Mouse (Mus musculus): ENCODE results near the gene Serp2.

DNA sequence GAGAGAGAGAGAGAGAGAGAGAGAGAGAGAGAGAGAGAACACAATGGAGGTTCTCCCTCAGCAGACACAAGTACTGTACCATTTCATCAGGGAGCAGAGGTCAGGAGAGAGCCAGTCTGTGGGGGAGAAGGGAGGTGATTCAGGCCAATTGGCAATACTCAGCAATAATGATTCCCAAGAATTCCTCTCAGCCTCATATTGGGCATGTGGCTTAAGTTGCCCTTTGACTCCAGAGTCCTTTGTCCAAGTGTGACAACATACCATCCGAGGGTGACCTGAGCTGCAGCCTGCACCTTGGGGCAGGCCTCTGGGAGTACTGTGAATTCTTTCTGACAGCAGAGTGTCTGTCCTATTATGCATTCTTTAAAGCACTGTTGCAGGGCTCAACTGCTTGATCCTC lies 10.6 kb upstream of the Serp2 start:
- TF ChIP-seq CTCF (IDR thresholded peaks at IDR 0.05; ENCODE audit: low read depth, low read length), result no peak
- TF ChIP-seq POLR2A (IDR thresholded peaks at IDR 0.05; ENCODE audit: extremely low read depth, insufficient read depth, low read length), result no peak

Data from liver, adult 2 months (tissue).